Mouse (Mus musculus) macrophage (primary cell): Measurements from ENCODE around the gene Unc93a2. TPM values are rescaled to one million over a fixed set of nuclear protein-coding genes. Genes with fewer than 3 reads are reported as not detected.
"Not testable (repeated sequence)": the region's sequence is repeated elsewhere in the genome, so short reads cannot be mapped to it uniquely, and the experiment has no call there.

Experiments used
- H3K27ac ChIP-seq: fragments of 350-480 bp; formaldehyde crosslinking; 2 replicates; pipeline ENCODE4 v1.9.0; 2021
- H3K36me3 ChIP-seq: fragments of 350-480 bp; formaldehyde crosslinking; 2 replicates; pipeline ENCODE4 v1.9.0; 2021; ENCODE audit errors: inconsistent target
- H3K4me3 ChIP-seq: fragments of 350-480 bp; formaldehyde crosslinking; 2 replicates; pipeline ENCODE4 v1.9.0; 2021; ENCODE audit errors: inconsistent target
- H3K79me2 ChIP-seq: fragments of 350-480 bp; formaldehyde crosslinking; 2 replicates; pipeline ENCODE4 v1.9.0; 2021; ENCODE audit errors: inconsistent target
- WGBS: methylation state at CpG from one replicate; pipeline ENCODE4 v1.1.7; 2026; ENCODE audit warnings: inconsistent platforms; ENCODE audit not compliant: missing documents; 5-methylcytosine and 5-hydroxymethylcytosine counted together
- polyA plus RNA-seq: library from polyadenylated mRNA; stranded (reverse); fragments of 250-400 nt; gene quantifications from 3 replicates; pipeline ENCODE4 v1.2.4, GENCODE M21; 2018; ENCODE audit warnings: inconsistent platforms

The Unc93a2 gene
- polyA plus RNA-seq, 1 experiment from 2014 or later, result not detected

GRCm38 (mm10) chr17:7348765-7349164, 36.5 kb downstream of the Unc93a2 start:
- H3K36me3 ChIP-seq, H3K27ac ChIP-seq, H3K79me2 ChIP-seq, H3K4me3 ChIP-seq: not testable (repeated sequence)
- WGBS, result 91% methylated on average over 1 of the region's 3 CpGs

- 17% methylated on average over 1 of the region's 9 CpGs for WGBS
- not testable (repeated sequence) for H3K4me3 ChIP-seq, H3K27ac ChIP-seq, H3K36me3 ChIP-seq, H3K79me2 ChIP-seq
These were observed 47.9 kb downstream of the Unc93a2 start for GRCm38 (mm10) chr17:7337381-7337780.

- H3K79me2 ChIP-seq, H3K4me3 ChIP-seq, H3K36me3 ChIP-seq, H3K27ac ChIP-seq: not testable (repeated sequence)
- no CpG with 5 or more reads among the region's 5 CpGs for WGBS
These were observed 52.5 kb downstream of the Unc93a2 start for GRCm38 (mm10) chr17:7332745-7333144.

- H3K4me3 ChIP-seq, H3K79me2 ChIP-seq, H3K27ac ChIP-seq, H3K36me3 ChIP-seq: not testable (repeated sequence)
- no CpG with 5 or more reads among the region's 8 CpGs for WGBS
These were observed 58.8 kb downstream of the Unc93a2 start for GRCm38 (mm10) chr17:7326415-7326814.

DNA sequence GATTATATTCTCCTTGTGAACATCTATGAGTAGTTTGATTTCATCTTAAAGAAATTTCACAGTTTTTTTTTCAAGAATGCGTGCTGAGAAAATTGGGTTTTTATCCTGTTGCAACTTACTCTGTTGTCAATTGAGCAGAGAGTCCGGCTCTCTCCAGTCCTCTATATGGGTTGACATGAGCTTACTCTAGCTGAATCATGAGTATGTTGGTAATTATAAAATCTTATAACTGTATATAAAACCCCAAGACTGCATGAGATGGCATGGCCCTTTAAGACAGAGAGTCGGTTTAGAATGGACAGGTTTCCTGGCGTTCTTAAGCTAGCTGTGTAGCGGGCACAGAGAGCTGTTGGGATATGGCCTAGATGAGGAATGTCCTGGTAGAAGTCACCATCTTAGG, 60.9 kb downstream of the Unc93a2 start, which contains the start of gene Tcp10a:
Tcp10a (plus strand) TSS at position 301 of the 400 bp plus-strand sequence.
- WGBS, result 97% methylated on average over 3 of the region's 5 CpGs

GRCm38 (mm10) chr17:7319789-7320188, 65.5 kb downstream of the Unc93a2 start:
- not testable (repeated sequence) for H3K79me2 ChIP-seq, H3K27ac ChIP-seq, H3K4me3 ChIP-seq, H3K36me3 ChIP-seq
- 58% methylated on average over 6 of the region's 6 CpGs for WGBS

More for the DNA sequence above, 60.9 kb downstream of the Unc93a2 start, which contains the start of gene Tcp10a:
- not testable (repeated sequence) for H3K36me3 ChIP-seq, H3K4me3 ChIP-seq, H3K79me2 ChIP-seq, H3K27ac ChIP-seq

- WGBS, result 0% methylated on average over 1 of the region's 8 CpGs
- H3K4me3 ChIP-seq, H3K36me3 ChIP-seq, H3K27ac ChIP-seq, H3K79me2 ChIP-seq: not testable (repeated sequence)
These were observed 69.4 kb downstream of the Unc93a2 start for GRCm38 (mm10) chr17:7315693-7316382.

Other genes starting within 250 kb of the Unc93a2 start
- gene Rps6ka2, start 215.3 kb downstream of the Unc93a2 start, polyA plus RNA-seq, result 5.0 to 8.7 TPM (median 6.5 TPM) in 3 replicates
- not detected in 3 replicates for gene Tcp10a, start 60.8 kb downstream of the Unc93a2 start, polyA plus RNA-seq
- gene Ttll2, start 32.8 kb downstream of the Unc93a2 start, polyA plus RNA-seq, result not detected in 3 replicates
- gene Gm49630, start 13.5 kb downstream of the Unc93a2 start, polyA plus RNA-seq, result not detected in 3 replicates